Mouse (Mus musculus): Measurements from ENCODE around the gene Zfp750.

DNA sequence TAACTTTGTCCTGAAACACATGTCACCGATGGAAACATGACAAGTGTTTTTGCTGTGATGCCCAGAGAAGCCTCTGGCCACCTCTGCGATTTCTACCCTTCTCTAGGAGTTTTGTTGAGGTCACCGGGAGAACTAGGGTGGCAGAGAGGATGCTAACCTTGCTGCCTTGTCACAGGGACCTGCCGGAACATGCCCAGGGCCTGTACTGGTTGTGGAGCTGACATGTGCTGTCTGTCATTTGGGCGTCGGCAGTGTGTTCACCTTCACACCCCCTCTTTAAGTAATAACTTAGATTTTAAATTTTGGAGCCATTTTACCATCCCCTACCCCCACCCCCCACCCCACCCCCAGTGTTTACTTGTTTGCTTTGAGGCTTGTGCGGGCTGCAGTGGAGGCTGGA is 570 bp upstream of the Zfp750 start:
- TF ChIP-seq POLR2A (IDR thresholded peaks at IDR 0.05; ENCODE audit: low read depth, low read length), result no peak
- no peak for TF ChIP-seq CTCF (IDR thresholded peaks at IDR 0.05; ENCODE audit: borderline replicate concordance, insufficient read depth, low read length)

Measured in embryonic fibroblast, embryonic 13.5 days (primary cell).